Mouse (Mus musculus) lung, postnatal 10 days (tissue): ENCODE measurements at regions not wholly inside any gene's neighbourhood (a gene's known extent, or its start where the extent isn't known, plus 50 kb on each side); places are given as distances from the start of the nearest gene placed in this dataset.

ENCODE experiments used
- DNase-seq: peaks from one replicate; pipeline ENCODE4 v3.0.0; 2021

DNA sequence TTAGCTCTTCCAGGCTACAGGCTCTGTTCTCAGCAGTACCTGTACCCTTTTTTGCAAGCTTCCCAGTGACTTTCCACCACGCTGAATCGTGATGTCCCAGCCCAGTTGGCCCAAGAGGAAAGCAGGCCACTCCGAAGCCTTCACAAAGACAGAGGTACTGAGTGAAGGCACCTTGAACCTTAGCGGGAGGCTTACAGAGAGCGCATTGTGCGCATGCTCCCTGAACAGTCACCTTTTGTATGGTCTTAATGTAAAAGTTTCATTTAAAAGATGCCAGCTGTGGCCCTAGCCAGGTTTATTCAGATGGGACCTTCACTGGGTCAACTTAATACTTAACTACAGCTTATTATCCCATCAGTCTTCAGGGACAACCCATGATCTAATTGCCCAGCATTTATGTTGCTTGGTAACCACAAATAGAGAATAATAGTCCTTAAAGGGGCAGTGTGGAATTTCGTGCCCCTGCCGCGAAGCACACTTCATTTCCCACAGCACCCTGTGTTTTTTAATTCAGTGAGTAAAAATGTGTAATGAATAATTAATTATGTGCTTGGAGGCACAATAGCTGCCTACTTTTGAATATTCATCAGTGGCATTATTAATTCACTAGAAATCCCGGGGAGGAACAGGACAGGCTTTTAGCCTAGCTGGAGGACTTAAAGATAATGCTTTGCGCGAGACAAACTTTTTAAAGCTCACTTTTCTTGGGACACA, 111.3 kb upstream of the Vrk1 start:
- DNase-seq: no peak

DNA sequence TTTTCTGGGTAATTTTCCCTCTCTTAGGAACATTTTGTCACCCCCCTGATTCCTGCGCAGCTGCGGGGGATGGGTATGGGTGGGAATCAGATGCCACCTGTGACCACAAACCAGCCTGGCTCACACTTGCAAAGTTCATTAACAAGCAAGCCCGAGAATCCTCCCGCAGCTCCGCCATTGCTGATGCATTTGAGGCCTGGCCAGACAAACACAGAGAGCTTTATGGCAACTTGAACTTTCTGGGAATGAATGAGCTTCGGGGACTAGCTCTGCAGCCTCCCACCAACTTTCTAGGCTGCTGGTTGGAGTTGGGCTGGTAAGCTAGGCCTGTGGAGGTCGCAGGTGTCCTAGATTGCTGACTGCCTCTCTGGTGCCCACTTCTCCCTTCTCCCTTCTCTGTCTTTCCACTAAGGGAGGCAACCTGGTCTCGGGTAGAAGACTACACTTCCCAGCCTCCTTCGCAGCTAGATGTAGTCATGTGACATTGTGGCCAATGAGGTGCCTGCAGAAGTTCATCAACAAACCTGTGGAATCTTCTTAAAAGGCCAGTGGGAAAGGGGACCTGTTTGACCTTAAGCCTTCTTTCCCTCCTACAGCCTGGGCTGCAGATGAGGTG, 110.6 kb upstream of the Vrk1 start:
- no peak for DNase-seq

DNA sequence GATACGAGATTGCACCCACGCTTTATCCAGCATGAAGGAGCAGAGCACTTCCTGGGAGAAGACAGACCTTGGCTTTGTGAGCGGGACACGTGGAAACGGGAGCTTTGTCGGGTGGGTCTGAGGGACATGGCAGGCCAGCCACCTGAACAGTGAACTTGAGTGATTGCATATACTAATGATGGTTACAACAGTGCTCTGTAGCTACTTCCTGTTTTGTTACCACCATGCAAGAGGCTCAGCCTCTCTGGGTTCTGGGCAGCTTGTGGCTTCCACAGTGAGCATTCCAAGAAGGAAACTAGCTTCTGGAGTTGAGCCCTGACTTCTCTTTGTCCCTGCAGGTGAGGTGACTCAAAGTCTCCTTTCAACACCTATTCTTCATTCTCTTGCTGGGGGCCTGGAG, 109.5 kb upstream of the Vrk1 start:
- no peak for DNase-seq

DNA sequence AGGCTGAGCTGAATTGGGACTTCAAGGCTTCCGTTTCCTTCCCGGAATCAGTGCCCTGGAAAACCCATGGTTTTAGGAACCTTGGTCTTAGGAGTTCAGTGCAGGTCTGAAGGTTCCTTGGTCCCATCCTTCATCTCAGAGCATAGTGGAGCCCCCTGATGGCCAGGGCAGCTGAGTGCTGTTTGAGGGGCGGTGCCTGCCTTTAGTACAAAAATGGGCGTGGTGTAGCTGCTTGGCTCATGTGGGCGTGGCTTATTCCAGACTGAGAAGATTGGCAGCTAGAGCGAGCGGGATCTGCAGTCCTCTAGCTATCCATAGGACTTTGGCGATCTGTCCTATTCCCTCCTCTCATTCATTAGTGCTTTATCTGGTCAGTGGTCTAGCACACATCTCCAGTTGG, 107.0 kb upstream of the Vrk1 start:
- DNase-seq: peak; percentile 5

DNA sequence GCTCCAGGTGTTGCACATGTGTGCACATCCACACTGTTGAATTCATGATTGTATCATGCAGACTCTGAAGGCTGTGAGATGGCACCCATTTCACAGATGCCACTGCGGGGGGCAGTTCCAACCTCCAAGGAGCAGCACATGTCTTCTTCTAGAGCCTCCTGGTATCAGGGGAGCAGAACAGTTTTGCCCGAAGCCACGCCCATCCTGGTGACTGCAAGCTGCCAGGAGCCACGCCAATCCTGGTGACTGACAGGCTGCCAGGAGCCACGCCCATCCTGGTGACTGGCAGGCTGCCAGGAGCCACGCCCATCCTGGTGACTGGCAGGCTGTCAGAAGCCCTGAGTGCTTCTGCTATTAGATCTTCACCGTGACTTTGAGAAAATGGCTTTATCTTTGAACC, 103.4 kb upstream of the Vrk1 start:
- peak; percentile 22 for DNase-seq

DNA sequence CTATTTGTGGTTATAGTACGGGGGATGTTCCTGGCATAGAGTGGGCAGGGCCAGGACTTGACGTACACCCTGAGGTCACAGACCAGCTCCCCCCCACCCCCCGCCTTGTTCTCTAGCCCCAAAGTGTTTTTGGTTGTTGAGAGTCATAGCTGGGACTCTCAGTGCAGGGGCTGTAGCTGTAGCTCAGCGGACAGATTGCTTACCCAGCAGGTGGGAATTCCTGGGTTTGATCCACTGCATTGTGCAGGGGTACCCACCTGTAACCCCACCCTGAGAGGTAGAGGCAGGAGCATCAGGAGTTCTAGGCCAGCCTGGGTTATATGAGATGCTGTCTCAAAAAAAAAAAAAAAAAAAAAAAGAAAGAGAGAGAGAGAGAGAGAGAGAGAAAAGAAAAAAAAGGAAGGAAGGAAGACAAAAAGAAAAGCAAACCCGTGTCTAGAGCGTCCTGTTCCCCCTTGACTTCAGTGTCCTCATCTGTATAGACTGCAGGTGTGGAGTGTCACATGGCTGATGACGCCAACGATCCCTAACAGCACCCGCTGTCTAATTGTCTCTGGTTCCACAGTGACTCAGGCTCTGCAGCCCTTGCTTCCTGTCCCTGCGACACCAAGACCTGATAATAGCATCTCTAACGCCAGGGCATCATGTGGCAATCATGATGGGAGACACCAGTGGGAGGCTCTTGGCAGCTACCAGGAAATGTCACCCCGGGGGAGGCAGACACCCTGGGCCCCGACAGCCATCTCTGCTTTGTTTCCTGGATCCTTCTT, 102.0 kb upstream of the Vrk1 start:
- no peak for DNase-seq

DNA sequence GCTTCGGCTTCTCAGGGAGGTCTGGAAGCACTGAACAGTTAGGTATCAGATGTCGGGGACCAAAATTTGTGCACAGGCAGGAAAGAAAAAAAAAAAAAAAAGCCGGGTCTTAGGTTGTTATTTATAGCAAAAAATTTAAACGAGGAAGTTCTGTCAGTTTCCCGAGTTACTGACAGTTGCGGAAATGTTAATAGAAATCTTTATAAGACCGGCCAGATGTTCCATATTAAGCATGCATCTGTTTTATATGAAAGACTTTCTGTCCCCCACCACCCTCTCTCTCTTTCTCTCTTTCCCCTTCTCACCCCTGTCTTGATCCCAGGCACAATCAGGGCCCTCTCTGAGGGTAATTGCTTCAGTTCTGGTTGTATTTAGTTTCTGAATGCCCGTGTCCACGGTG, 98.5 kb upstream of the Vrk1 start:
- DNase-seq: no peak

DNA sequence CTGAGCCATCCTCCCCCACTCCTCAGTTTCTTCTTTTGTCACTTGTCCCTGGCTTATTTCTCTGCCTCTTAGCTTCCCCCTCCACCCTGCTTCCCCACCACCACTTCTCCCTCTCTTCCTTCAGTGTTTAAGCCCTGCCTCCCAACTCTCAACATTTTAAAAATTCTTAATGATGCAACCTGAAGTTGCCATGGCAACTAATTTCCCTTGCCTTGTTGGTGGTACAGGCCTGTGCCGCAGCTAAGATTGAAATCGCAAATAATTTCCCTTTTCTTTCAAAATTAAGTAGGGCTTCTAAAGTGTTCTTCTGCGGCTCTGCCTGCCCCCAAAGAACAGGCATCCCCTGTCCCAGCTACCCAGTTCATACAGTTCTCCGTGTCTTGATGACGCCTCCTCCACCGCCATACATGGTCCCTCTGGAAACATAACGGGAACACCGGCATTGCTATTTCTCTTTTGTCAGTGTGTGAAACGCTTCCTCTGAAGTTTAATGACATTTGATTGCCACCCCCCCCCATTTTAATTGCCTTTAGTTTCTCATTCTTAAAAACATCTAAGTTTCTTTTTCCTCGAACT, 92.6 kb upstream of the Vrk1 start:
- no peak for DNase-seq

DNA sequence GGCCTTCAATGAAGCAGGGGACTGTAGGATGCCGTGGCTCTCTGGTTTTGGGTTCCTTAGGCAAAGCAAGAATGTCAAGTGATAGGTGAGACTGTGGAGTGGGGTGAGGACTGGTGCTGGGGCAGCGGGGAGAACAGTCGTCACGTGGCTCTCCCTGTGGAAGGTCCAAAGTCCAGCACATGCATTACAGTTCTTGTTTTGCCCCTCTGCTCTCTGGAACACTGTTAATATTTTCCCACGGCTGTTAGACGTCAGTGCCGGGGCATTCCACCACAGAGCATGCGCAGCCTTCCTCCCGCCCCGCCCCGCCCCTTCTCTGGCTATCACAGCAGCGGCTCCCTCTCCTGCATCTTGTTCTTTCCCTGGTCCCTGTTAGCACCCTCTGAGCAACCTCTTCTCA, 91.3 kb upstream of the Vrk1 start:
- DNase-seq: no peak

DNA sequence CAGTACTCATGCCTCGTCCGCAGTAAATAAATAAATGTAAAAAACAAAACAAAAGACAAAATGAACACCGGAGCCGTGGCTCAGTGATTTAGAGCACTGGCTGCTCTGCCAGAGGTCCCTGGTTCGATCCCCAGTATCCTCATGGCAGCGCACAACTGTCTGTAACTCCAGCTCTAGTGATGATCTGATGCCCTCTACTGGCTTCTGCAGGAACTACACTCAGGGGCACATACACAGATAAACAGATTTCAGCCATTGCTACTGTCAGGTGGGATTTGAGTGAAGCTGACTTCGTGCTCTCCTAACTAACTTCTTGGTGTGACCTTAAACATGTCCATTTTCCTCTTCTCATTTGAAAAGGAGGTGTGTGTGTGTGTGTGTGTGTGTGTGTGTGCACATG, 82.8 kb upstream of the Vrk1 start:
- no peak for DNase-seq

DNA sequence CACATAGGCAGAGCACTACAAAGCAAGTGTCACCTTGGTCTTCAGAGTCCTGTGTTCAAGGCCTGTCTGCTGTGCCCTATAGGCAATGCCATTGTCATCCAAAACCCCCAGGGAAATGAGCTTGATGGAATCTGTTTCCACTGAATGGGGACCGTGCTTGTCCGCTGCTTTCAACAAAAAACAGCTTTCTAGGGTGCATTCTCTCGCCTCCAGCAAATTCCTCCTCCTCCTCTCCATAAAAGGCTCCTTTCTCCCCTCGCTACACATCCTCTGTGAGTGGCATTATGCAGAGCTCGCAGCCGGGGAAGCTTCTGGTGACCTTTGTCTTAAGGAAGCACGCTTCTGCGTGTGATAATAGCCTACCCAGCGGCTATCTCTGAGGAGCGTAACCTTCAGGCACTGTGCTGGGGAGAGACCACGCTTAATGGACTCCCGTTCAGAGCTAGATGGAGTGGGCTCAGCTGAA, 80.5 kb upstream of the Vrk1 start:
- no peak for DNase-seq

DNA sequence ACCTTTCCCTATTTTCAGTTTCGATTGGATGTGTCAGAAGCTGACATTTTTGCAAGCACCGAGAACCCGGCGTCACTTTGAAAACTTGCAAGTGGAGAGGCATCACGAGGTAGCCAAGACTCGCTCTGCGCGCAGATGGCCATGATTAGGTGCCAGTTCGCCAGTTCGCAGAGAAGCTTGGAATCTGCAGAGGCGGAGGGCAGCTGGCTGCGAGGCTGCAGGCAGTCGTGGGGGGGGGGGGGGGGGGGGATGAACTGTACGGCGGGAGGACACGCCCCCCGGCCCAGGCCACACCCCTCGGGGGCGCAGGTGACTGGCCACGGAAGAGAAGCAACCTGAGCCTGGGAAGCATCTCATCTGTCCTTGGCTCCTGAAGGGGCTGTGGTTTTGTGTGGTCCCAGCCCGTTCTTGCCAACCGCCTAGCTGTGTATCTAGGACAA, 74.6 kb upstream of the Vrk1 start:
- DNase-seq: peak; percentile 6

DNA sequence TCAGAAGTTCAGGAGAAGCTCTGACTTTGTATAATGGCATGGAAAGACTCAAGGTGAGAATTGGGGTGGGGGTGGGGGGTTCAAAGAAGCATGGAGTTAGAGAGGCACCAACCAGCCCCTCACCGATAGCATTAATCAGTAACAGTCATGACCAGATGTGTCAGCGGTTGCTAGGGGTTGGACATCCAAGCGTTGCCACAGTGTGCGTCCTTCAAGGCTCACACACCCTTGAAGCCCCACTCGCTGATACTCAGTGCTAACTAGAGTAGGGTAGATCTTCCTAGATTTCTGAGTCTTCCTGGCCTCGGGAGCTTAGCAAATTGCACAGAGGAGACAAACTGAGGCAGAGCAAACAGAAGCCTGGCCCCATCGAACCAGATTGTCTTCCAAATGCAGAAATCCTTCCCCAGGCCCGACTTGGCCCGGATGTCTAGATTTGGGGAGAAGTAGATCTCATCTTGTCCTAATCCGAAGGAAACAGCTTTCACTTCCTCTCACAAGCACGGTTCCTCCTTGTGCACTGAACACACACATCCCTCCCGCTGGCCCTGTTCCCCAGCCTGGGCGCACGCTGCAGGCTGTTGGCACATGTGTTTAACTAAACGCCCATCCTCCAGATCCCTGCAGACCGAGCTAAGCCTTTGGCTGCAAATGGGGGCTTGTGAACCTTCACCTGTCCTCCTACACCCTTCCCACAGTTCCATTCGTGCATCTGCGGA, 73.1 kb upstream of the Vrk1 start:
- DNase-seq: peak; percentile 3

DNA sequence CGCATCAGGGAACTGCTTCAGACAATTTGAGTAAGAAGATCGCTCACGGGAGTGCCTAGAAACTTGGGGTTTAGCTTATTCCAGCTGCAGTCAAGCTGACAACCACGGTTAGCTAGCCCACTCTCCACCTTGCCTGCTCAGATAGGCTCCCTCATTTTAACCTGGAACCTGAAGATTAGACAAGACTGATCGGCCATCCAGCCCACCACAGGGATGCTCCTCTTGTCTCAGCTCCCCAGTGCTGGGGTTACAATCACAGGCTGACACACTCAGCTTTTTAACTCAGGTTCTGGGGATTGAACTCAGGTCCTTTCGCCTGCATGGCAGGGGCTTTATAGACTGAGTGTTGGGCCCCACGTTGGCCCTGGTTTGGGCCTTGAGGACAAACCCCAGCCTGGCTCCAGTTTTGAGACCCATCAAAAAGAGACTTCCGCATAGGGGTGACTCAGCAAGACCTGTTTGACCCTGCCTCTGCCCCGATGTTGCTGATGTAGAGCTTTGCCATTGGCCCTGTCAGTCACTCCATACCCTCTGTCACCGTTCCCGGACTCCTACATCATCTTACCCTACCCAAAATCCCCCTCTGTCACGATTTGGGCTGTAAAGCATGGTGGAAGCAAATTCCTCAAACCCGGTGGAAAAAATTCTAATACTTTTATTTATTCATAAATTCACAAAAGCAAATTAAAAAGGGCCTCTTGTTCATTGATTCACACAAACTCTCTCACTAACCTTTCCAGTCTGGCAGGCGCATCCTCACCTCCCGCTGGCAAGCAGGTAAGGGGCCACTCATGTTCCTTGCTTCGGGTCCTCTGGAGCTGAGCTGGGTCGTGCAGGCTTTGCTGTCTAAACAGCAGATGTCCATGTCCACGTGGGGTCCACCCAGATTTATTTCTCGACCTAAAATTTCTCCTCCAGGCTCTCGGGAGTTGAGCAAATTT, 67.6 kb upstream of the Vrk1 start:
- no peak for DNase-seq

DNA sequence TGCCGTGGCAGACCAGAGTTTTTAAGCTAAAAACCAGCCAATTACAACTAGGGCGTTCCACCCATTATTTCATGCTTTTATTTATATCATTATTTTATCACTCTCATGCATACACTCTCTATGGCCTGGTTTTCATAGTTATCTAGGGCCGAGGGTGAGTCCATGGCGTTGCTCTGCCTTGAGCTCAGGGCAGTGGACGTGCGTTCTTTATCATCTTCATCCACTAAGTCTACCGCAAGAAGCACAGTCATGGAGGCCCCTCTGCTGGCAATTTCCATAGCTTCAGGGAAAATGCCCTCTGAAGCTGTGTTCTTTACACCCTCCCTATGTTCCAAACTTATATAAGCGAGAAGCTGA, 67.0 kb upstream of the Vrk1 start:
- DNase-seq: no peak

DNA sequence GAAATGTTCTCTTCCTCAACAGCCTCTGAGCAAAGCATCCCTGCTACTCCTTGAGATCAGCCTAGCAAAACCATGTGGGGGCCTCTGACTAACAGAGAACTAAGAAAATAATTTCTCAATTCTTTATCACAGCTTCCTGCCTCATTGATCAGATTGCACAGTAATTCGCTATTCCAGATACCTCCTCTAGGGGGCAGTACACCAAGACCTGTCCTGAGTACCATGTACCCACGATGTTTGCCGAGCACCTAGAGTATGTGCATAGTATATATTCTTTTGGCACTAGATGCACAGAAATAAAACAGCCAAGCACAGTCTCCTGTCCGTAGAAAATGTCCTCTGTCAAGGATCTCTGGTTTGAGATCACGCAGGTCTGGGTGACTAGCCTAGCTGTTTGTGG, 62.7 kb upstream of the Vrk1 start:
- no peak for DNase-seq

DNA sequence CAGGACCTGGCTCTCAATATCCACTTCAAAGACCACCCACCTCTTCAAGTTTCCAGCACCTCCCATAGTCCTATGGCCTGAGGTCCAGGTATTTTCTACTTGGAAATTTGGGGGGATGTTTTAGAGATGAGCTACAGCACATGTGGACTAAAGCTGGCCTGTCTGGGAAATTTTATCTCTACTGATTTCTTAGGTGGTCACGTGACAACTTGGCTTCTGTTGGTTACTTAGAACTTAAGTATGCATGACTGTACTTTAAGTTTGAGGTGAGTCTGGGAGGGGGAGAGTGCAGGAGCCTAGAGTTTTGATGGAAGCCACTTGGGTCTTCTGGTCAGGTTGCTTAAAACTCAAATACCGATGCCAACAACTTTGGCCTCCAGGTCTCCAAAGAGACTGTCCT, 61.7 kb upstream of the Vrk1 start:
- DNase-seq: no peak

DNA sequence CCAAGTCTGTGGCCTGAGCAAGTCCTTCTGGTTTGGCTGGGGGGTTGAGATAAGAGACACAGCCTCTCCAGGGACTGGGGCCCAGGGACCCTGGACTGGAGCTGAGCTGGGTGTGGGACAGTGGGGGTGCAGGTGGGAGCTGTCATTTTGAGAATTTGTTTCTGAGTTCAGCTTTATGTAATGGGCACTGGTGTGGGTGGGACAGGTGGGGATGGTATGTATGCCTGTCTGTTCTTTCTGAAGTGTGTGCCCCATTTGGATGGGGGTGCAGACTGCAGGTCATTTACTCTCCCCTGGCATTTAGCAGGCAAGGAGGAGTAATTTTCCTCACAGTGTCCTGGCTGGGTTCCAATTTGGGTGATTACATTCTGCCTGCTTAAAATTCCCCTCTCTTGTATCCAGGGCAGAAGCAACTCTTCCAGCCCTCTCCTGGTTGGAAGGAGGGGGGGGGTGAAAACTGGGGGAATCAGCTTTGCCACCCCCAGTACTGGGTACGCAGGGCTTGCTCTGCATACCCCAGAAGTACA, 54.2 kb upstream of the Vrk1 start:
- peak; percentile 11 for DNase-seq

DNA sequence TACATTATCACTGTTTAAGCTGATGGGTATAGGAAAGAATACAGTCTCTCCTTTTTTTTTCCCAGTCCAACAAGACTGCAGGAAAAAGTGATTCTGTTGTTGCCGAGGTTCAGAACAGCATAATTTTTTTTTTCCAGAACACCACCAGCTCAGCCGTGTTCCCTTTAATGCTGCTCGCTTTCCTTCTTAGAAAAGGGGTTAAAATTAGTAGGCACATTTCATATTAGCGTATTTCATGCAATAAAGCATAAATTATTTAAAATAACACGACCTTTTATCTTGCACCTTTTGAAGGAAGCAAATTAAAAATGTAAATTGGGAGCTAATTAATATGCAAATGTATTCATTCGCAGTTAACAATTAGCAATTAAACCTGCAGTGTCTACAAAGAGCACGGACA, 50.3 kb upstream of the Vrk1 start:
- DNase-seq: no peak
